Mouse (Mus musculus) midbrain, embryonic 15.5 days (tissue): ENCODE results near the gene Adamts17. TPM values are rescaled to one million over a fixed set of nuclear protein-coding genes. Genes with fewer than 3 reads are reported as not detected.

Source experiments
- ATAC-seq: fragments of 200-750 bp; cut with Nextera tagmentation; replicated peaks from 2 replicates; pipeline ENCODE4 v1.8.0; 2017; ENCODE audit warnings: moderate TSS enrichment
- H3K27ac ChIP-seq: fragments of 300-500 bp; sonication (generic); 2 replicates; pipeline ENCODE4 v1.5.1; 2015; ENCODE audit warnings: mild to moderate bottlenecking, inconsistent platforms
- H3K27me3 ChIP-seq: fragments of 300-500 bp; sonication (generic); replicated peaks from 2 replicates; pipeline ENCODE4 v1.6.1; 2015; ENCODE audit warnings: inconsistent platforms
- H3K36me3 ChIP-seq: fragments of 300-500 bp; sonication (generic); replicated peaks from 2 replicates; pipeline ENCODE4 v1.6.1; 2015; ENCODE audit warnings: inconsistent platforms
- H3K4me1 ChIP-seq: fragments of 300-500 bp; sonication (generic); 2 replicates; pipeline ENCODE4 v1.6.1; 2015; ENCODE audit warnings: inconsistent platforms
- H3K4me2 ChIP-seq: fragments of 300-500 bp; sonication (generic); 2 replicates; pipeline ENCODE4 v1.6.1; 2015; ENCODE audit warnings: inconsistent platforms, mild to moderate bottlenecking, moderate library complexity
- H3K4me3 ChIP-seq: fragments of 300-500 bp; sonication (generic); 2 replicates; pipeline ENCODE4 v1.5.1; 2015; ENCODE audit warnings: mild to moderate bottlenecking, inconsistent platforms
- H3K9ac ChIP-seq: fragments of 300-500 bp; sonication (generic); 2 replicates; pipeline ENCODE4 v1.6.1; 2015; ENCODE audit warnings: mild to moderate bottlenecking, inconsistent platforms
- H3K9me3 ChIP-seq: fragments of 300-500 bp; sonication (generic); 2 replicates; pipeline ENCODE4 v1.6.1; 2016; ENCODE audit warnings: inconsistent platforms
- WGBS: fragments of 180-500 bp; shearing (Covaris S2); methylation state at CpG from one replicate; pipeline ENCODE4 v1.1.7; 2015; ENCODE audit warnings: mixed read lengths; 5-methylcytosine and 5-hydroxymethylcytosine counted together
- polyA plus RNA-seq: library from polyadenylated mRNA; unstranded; fragments of >200 nt; fragmentation: Nextera tagmentation; extraction: Ambion mirVana; gene quantifications from 2 replicates; pipeline ENCODE4 v1.2.1, GENCODE M21; 2015

Gene Adamts17
- polyA plus RNA-seq, 1 experiment from 2014 or later: 3.7 TPM

- H3K9ac ChIP-seq: no peak overlapping the region
- 75% methylated on average over 6 of the region's 6 CpGs for WGBS
- H3K27ac ChIP-seq: no peak overlapping the region
- no peaks in the 10 kb centered on the region for H3K4me1 ChIP-seq
- no peak overlapping the region for H3K4me3 ChIP-seq
- H3K27me3 ChIP-seq: no peaks in the 10 kb centered on the region
- H3K9me3 ChIP-seq: no peaks in the 10 kb centered on the region; the same call in 1 of the 2 replicates
- no peaks in the 10 kb centered on the region for H3K36me3 ChIP-seq
- no peak for ATAC-seq
- H3K4me2 ChIP-seq: no peak overlapping the region
Measured at GRCm38 (mm10) chr7:67087759-67088158, 248.2 kb downstream of the Adamts17 start.

DNA sequence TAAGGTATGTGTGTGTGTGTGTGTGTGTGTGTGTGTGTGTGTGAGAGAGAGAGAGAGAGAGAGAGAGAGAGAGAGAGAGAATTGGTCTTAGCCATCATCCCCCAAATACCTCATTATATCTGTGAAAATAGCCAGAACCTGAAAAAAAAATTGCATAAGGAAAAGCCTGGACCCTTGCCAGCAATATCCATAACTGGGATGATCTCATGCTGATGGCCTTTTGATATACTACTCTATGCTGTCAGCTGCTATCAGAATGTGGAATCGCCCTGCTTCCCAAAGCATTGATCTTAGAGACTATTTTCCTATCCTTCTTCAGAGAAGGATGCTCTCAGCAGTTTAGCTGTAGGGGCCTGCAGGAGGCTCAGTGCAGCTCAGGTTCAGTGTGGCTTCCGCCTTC is 257.6 kb downstream of the Adamts17 start:
- 80% methylated on average over 2 of the region's 2 CpGs for WGBS

DNA sequence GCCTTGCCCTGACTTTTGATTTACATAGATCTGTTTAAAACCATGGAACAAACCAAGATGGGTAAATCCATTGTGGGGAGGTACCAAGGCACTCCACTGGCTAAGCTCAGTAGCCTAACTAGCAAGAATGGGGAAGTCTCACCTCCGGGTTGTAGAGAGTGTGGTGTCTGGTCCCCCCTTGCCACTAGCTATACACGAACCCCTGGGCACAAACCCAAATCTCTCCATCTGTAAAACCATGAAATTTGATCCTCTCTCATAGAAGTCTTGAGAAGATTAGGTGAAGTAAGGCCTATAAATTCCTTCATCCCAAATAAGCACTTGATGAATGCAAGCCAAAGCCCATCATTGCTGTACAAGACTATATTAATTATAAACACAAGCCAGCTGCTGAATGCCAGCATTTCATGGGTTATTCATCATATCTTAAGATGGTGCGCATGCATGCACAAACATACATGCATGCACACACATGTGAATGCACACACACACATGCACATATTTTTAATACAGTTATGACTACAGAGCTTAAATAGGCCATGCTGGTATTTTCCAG is 262.0 kb downstream of the Adamts17 start:
- no peak overlapping the region for H3K4me3 ChIP-seq
- 84% methylated on average over 3 of the region's 3 CpGs for WGBS
- no peak overlapping the region for H3K27ac ChIP-seq
- H3K4me2 ChIP-seq: no peak overlapping the region
- no peaks in the 10 kb centered on the region for H3K36me3 ChIP-seq
- H3K4me1 ChIP-seq: no peaks in the 10 kb centered on the region
- H3K9ac ChIP-seq: no peak overlapping the region
- ATAC-seq: no peak
- no peaks in the 10 kb centered on the region for H3K9me3 ChIP-seq
- no peaks in the 10 kb centered on the region for H3K27me3 ChIP-seq

More for the DNA sequence above, 257.6 kb downstream of the Adamts17 start:
- H3K36me3 ChIP-seq: no peaks in the 10 kb centered on the region
- H3K4me3 ChIP-seq: no peak overlapping the region
- H3K4me2 ChIP-seq: no peak overlapping the region
- H3K27me3 ChIP-seq: no peaks in the 10 kb centered on the region
- H3K4me1 ChIP-seq: no peaks in the 10 kb centered on the region
- no peak overlapping the region for H3K27ac ChIP-seq
- ATAC-seq: no peak
- H3K9me3 ChIP-seq: no peaks in the 10 kb centered on the region
- H3K9ac ChIP-seq: no peak overlapping the region

DNA sequence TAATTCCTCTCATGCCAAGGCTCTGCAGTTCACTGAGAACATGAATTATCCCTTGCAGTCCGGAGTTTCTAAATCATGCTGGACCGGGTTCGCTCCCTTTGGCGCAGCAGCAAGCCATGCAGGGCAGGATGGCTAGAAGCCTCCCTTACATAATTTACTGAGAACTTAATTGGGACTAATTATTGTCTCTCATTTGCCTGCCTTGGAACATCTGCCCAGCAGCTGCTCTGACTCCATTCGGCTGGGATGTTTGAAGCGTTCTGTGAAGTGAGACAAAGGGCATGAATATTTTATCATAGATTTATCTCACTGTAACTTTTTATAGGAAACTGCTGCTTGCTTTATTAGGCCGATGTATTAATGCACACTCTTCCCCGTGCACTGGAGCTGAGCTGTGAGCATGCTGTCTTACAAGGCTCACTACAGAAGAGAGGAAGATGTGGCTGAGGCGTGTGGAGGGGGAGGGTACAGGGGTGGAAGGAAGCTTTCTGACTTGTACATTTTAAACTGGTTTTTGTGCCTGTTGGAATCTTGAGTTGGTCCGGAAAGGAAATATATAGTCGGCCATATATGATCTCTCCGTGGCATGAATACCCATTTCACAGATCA is 271.1 kb downstream of the Adamts17 start:
- Histone ChIP-seq H3K27ac (peak overlapping the region; percentile 44; the same call in 1 of the 2 replicates), H3K36me3 (no peaks in the 10 kb centered on the region), H3K4me2 (no peak overlapping the region), H3K9me3 (no peaks in the 10 kb centered on the region), H3K9ac (no peak overlapping the region), H3K4me1 (no peaks in the 10 kb centered on the region), H3K4me3 (no peak overlapping the region), H3K27me3 (no peaks in the 10 kb centered on the region)
- WGBS: 60% methylated on average over 12 of the region's 12 CpGs
- ATAC-seq: peak; percentile 79

DNA sequence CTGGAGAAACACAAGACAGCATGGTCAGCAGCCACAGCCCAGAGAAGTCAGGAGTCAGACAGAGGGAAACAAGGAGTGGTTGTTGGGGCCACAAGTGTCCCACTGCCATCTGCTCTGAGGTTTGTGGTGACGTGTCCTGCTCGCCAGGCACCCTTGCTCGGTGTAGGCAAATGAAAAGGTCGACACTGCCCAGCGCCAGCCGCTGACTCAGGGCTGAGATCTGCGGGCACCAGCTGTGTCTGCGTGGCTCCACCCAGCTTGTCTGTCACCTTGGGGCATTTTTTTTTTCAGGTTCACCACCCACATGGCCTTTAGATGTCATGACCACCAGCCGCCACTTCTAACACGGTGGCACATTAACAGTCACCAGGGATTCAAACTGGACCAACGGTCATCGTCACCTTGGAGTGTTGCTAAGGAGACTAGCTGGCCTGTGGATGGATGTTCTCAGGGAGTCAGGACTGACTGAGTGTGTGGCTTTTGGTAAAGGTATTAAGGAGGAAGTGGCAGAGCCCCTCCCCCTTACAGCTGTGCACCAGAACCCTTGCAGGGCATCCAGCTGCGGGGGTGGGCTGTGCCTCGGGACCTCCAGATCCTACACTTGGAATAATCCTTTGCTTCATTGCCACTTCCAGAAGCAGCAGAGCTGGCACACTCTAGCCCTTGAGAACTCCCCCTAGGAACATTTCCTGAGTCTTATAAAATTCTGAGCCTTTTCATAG is 273.1 kb downstream of the Adamts17 start:
- ATAC-seq: no peak
- no peak overlapping the region for H3K4me3 ChIP-seq
- no peaks in the 10 kb centered on the region for H3K27me3 ChIP-seq
- H3K36me3 ChIP-seq: no peaks in the 10 kb centered on the region
- 76% methylated on average over 14 of the region's 14 CpGs for WGBS
- no peaks in the 10 kb centered on the region for H3K4me1 ChIP-seq
- no peaks in the 10 kb centered on the region for H3K9me3 ChIP-seq
- H3K4me2 ChIP-seq: no peak overlapping the region
- H3K9ac ChIP-seq: no peak overlapping the region
- no peak overlapping the region for H3K27ac ChIP-seq

- H3K4me2 ChIP-seq: no peak overlapping the region
- no peak for ATAC-seq
- H3K9ac ChIP-seq: no peak overlapping the region
- H3K4me3 ChIP-seq: no peak overlapping the region
- 97% methylated on average over 3 of the region's 3 CpGs for WGBS
- no peaks in the 10 kb centered on the region for H3K9me3 ChIP-seq
- H3K36me3 ChIP-seq: no peaks in the 10 kb centered on the region
- no peaks in the 10 kb centered on the region for H3K4me1 ChIP-seq
- H3K27ac ChIP-seq: no peak overlapping the region
- no peaks in the 10 kb centered on the region for H3K27me3 ChIP-seq
Measured at GRCm38 (mm10) chr7:67114056-67114455, 274.5 kb downstream of the Adamts17 start.

DNA sequence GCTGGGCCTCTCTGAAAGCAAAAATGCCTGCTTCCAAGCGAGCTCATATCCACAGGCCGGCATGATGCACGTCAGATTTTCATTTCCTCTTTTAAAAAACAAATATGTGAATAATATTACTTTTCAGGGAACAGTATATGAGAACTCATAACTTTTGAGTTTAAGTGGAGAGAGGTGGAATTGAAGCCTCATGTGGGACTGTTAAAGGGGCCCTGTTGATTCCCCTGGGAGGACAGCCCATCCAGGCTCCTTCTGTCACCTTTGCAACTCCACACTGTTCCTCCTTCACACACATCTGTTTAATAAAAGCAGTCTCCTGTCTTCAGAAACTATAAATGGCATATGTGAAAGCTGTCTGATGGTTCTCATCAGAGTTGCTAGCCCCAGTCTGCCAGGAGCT is 275.5 kb downstream of the Adamts17 start:
- no peak overlapping the region for H3K4me3 ChIP-seq
- no peaks in the 10 kb centered on the region for H3K4me1 ChIP-seq
- H3K27ac ChIP-seq: no peak overlapping the region
- H3K9ac ChIP-seq: no peak overlapping the region
- no peak for ATAC-seq
- 90% methylated on average over 3 of the region's 3 CpGs for WGBS
- H3K27me3 ChIP-seq: no peaks in the 10 kb centered on the region
- no peak overlapping the region for H3K4me2 ChIP-seq
- H3K36me3 ChIP-seq: no peaks in the 10 kb centered on the region
- H3K9me3 ChIP-seq: no peaks in the 10 kb centered on the region

DNA sequence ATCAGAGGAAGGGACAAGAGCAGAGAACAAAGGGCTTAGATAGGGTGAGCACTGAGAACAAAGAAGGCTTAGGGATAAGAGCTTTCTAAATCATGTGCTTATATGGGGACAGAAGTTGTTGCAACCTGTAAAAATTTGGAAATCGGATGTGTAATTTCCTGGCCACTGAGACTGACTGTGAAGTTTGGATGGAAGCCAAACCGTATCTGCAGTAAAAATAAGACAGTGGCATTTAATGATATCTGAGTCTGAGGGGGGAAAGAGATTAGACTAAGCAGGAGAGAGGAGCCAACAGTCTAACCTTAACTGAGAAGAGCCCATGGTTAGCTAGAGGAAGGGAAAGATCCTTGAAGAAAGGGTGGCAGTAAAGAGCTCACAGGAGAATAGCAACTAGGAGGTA is 295.6 kb downstream of the Adamts17 start:
- Histone ChIP-seq H3K27me3 (no peaks in the 10 kb centered on the region), H3K36me3 (no peaks in the 10 kb centered on the region), H3K27ac (no peak overlapping the region), H3K9me3 (no peaks in the 10 kb centered on the region), H3K4me1 (no peaks in the 10 kb centered on the region), H3K4me2 (no peak overlapping the region), H3K9ac (no peak overlapping the region), H3K4me3 (no peak overlapping the region)
- ATAC-seq: no peak
- WGBS: 58% methylated on average over 2 of the region's 2 CpGs

- H3K9ac ChIP-seq: no peak overlapping the region
- H3K27me3 ChIP-seq: no peaks in the 10 kb centered on the region
- H3K9me3 ChIP-seq: no peaks in the 10 kb centered on the region
- 30% methylated on average over 11 of the region's 11 CpGs for WGBS
- ATAC-seq: peak; percentile 50; the same call in 1 of the 2 replicates
- H3K36me3 ChIP-seq: no peaks in the 10 kb centered on the region
- H3K27ac ChIP-seq: no peak overlapping the region
- no peak overlapping the region for H3K4me3 ChIP-seq
- peaks cover 8% of the 10 kb centered on the region for H3K4me1 ChIP-seq
- no peak overlapping the region for H3K4me2 ChIP-seq
Measured at GRCm38 (mm10) chr7:67142347-67143015, 302.9 kb downstream of the Adamts17 start.

DNA sequence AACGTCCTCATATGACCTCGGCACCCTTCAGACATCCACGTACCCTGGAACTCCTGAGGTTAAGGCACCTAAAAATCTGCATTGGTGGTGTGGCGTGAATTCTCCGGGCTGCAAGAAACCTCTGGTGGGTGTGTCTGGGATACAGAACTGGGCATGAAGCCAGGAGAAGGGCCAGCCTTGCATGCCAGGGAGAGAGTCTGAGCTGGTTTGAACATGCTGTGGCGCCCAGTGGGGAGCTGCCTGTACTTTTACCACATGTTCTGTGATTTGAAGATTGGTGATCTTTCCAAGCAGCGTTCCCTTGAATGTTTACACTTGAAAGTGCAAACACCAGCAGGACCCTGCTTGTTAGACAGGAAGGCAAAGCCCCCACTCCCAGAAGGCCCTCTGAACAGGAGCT is 306.2 kb downstream of the Adamts17 start:
- H3K9ac ChIP-seq: no peak overlapping the region
- no peak overlapping the region for H3K27ac ChIP-seq
- WGBS: 79% methylated on average over 7 of the region's 7 CpGs
- H3K27me3 ChIP-seq: no peaks in the 10 kb centered on the region
- ATAC-seq: no peak
- H3K9me3 ChIP-seq: no peaks in the 10 kb centered on the region
- H3K36me3 ChIP-seq: no peaks in the 10 kb centered on the region
- H3K4me1 ChIP-seq: peaks cover 8% of the 10 kb centered on the region
- no peak overlapping the region for H3K4me3 ChIP-seq
- no peak overlapping the region for H3K4me2 ChIP-seq

GRCm38 (mm10) chr7:67146151-67146550 is 306.6 kb downstream of the Adamts17 start:
- H3K36me3 ChIP-seq: no peaks in the 10 kb centered on the region
- H3K9me3 ChIP-seq: no peaks in the 10 kb centered on the region
- WGBS: 89% methylated on average over 6 of the region's 6 CpGs
- H3K27me3 ChIP-seq: no peaks in the 10 kb centered on the region
- H3K4me2 ChIP-seq: no peak overlapping the region
- peaks cover 8% of the 10 kb centered on the region for H3K4me1 ChIP-seq
- no peak overlapping the region for H3K4me3 ChIP-seq
- no peak overlapping the region for H3K9ac ChIP-seq
- no peak overlapping the region for H3K27ac ChIP-seq
- no peak for ATAC-seq

DNA sequence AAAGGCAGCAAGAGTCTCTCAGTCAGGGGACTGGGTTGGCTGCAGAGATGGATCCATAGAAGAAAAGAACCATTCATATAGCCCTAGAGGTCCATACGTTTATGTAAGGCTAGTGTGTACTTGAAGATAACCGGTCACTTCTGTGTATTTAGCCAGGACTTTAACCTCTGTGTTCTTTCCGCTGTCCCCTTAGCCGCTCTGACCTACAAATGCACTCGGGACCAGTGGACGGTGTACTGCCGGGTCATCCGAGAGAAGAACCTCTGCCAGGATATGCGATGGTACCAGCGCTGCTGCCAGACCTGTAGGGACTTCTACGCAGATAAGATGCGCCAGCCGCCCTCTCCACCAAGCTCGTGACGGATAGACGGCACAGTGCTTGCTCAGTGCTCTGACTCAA is 310.2 kb downstream of the Adamts17 start:
- H3K4me2 ChIP-seq: no peak overlapping the region
- H3K9me3 ChIP-seq: no peaks in the 10 kb centered on the region
- no peak overlapping the region for H3K9ac ChIP-seq
- WGBS: 97% methylated on average over 16 of the region's 16 CpGs
- no peaks in the 10 kb centered on the region for H3K27me3 ChIP-seq
- no peaks in the 10 kb centered on the region for H3K4me1 ChIP-seq
- H3K4me3 ChIP-seq: no peak overlapping the region
- H3K36me3 ChIP-seq: no peaks in the 10 kb centered on the region
- no peak for ATAC-seq
- H3K27ac ChIP-seq: no peak overlapping the region
